Mouse (Mus musculus): Measurements from ENCODE around the gene Rbm12.
"Not testable (repeated sequence)": the region's sequence is repeated elsewhere in the genome, so short reads cannot be mapped to it uniquely, and the experiment has no call there.

Gene Rbm12

DNA sequence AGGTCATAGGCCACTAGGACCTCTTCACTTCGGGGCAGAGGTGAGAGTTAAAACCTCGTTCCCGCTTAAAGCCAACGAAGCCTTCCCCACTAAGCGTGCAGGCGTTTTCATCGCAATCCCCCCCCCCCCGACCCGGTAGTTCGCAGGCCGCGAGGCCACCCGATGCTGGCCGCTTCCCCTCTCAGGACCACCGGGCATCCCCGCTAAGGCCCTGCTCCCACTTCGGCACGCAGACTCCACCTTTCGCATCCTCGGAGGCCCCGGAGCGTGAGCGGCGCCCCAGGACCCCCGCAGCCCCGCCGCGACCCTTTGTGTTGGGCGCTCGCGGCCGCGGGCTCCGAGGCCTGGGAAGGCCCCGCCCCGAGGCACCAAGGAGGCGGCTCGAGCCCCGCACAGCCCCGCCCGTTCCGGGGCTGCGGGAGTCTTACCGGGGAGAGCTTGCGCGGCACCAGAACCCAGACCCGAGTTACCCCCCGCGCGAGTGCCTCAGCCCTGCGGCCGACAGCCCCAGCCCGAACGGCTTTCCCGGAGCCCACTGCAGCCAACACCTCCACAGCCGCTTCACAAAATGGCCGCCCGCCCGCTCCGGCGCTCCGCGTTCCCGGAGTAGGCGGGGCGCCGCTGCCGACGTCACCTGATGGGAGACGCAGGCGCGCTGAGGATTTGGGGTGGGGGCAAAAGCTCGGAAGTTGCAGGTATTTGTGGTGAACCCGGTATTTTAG, at the start of gene Rbm12, which contains the start of gene Cpne1:
Gene Rbm12, minus strand, starts transcription at position 621 of the 722 bp plus-strand sequence.
Gene Cpne1, minus strand, starts transcription at position 608 of the 722 bp plus-strand sequence.
- peak; percentile 97 for DNase-seq (ENCODE audit: low spot score)

DNA sequence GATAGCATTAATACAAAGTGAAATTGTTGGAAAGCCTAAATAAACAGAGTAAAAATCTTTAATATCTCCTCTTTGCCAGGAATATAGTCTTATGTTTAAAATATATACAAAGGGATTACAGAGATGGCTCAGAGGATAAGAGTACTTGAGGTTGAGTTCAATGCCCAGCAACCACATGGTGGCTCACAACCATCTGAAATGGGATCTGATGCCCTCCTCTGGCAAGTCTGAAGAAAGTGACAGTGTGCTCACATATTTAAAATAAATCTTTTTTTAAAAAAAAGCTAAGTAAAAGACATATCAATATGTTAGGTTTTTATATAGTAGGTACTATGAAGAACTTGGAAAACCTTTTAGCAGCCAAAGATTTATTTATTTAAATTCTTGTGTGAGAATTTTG, 39.8 kb upstream of the Rbm12 start:
- no peak for DNase-seq (ENCODE audit: low spot score)

DNA sequence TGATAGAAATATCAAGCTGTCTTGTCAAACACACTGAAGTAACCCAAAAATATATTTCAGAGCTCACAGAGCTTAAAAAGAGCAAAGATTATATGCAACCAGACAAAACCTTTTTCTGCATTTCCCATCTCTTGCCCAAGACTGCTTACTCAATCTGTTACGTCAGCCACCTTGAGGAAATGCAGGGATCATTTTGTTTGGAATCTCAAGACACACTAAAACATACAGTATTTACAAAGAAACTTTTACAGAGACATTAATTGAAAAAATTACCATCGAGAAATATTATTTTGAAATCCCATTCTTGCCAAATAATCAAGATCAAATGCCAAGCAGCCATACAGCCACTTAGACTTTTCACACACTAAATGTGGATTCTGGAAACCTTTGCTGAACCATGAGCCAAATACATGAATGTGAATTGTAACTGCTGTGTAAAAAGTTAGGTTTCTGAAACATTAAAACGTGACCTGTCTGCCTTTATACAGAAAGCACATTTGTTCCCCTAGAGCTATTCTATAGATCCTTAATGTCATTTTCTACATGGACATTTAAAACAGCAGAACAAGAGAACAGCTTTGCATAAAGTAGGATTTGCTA, 35.6 kb upstream of the Rbm12 start:
- DNase-seq (ENCODE audit: low spot score): no peak

DNA sequence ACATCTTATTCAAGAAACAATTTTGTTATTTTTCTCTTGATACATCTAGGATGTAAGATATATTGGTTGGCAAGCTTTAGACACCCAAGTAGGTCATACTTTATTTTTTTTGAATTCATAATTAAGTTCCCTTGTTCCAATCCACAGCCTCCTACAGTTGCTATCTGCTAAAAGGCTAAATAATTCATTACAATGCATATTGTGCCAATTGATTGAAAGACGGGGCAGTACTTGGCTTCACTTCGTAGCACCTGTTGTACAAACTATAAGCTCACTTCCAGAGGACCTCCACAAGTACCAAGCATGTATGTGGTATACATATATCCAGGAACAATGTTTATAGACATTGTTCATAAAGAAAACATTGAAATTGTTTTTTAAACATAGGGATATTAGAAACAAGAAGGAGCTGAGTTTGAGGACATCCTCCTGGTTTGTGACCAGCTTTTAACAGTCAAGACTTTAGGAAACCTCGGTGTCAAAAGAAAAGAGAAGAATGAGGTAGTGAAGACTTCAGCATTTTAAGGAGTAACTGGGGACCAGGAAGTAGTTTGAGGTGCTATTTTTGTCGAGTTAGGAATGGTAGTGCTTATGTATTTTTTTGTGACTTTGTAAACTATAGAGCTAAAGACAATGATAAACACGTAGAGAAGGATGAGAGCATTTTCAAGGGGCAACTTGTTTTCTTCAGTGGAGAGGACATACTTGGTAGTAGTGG, 34.7 kb upstream of the Rbm12 start:
- DNase-seq (ENCODE audit: low spot score): no peak

DNA sequence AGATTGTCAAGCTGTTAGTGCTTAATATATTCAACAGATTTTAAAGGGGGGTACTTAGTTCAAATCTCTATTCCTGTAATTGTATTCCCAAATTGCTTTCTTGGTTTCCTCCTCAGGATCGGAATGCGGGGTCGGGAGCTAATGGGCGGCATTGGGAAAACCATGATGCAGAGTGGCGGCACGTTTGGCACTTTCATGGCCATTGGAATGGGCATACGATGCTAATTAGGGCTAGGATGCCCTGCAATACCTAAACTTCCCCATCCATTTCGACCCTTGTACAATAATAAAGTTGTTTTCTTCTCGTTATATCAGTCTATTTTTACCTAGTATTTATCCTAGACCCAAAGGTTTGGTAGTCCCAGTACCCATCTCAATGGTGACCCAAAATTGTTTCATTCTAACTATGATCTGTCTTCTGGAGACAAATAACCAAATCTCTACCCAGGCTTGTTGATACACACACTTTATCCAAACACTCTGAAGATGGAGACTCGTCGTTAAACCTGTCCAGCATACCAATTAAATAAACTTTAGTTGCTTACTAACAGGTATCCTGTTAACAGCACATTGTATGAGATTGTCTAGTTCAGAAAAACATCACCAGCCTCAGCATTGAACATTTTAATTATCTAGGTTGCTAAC, 33.8 kb upstream of the Rbm12 start:
- DNase-seq (ENCODE audit: low spot score): no peak

DNA sequence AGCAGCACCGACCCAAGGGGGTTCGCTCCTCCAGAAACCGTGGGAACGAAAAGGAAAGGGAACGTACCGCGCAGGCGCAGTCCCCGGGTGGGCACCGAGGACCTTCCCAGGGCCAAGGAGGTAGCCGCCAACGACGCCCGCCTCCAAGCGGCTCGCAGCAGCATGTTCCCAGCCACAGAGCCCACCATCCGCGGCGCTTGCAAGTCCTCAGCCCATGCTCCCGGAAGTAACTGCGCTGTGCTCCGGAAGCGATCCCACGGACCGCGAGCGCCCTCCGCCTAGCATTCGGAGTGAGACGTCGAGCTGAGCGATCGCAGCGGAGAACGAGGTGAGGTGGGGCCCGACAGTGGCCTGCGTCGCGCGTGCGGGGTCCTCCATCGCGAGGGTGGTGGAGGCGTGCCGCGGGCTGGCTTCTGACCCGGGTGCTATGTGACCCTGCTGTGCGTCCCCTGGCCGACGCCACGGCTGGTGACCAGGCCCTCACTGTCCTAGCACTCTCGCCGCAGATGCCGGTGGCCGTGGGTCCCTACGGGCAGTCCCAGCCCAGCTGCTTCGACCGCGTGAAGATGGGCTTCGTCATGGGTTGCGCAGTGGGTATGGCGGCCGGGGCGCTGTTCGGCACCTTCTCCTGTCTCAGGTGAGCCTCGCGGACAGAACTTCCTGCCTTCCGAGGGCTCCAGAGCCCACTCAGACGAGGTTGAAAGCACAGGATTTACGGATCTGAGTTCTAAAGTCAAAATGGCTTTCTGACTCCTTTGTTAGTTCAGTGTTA, 32.4 kb upstream of the Rbm12 start, which contains the start of the genes Romo1 and Nfs1:
Gene Romo1, plus strand, starts transcription at position 87 of the 772 bp plus-strand sequence.
Gene Nfs1, minus strand, starts transcription at position 234 of the 772 bp plus-strand sequence.
- DNase-seq (ENCODE audit: low spot score): peak; percentile 93

DNA sequence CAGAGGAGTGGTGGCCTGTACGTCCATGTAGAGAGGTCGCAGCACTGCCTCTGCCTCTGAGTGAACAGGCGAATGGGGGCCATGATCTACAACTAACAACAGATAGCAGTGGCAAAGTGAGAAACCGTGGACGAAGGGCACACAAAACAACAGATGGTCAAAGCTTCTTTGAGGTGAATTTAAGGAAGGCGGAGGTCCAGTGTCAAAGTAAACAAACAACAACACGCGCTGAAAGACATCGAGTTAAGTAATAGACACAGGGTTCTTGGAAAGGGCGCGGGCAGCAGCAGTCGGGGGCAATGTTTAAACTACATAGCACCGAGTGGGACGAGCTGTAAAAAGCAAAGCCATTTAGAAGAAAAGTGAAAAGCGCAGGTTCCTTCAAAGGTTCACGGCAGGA, 31.6 kb upstream of the Rbm12 start:
- no peak for DNase-seq (ENCODE audit: low spot score)

DNA sequence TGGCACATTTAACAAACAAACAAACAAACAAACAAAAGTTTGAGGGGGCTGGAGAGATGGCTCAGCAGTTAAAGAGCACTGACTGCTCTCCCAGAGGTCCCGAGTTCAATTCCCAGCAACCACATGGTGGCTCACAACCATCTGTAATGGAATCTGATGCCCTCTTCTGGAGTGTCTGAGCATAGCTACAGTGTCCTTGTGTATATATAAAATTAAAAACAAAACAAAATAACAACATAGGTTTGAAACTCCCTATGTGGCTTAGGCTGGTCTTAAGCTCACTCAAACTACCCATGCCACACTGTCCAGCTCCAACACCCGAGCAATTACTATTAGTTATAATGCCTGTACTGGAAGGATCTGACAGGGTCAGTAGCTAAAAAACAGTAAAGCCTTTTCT, 31.0 kb upstream of the Rbm12 start:
- DNase-seq (ENCODE audit: low spot score): no peak

DNA sequence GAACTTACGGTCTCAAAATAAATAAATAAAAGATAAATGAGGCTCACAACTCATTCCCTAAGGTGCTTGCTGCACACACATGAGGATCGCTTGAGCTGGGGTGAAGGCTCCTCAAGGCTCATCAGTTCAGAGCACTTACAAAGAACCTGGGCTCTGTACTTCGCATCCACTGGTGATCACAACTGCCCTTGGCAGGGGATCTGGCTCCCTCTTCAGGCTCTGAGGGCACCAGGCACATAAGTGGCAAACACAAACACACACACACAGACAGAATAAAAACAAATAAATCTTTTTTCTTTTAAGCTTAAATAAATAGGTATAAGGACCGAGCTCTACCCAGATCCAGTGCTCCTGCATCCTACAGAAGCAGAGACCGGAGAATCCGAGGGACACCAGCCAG, 23.9 kb upstream of the Rbm12 start:
- no peak for DNase-seq (ENCODE audit: low spot score)

DNA sequence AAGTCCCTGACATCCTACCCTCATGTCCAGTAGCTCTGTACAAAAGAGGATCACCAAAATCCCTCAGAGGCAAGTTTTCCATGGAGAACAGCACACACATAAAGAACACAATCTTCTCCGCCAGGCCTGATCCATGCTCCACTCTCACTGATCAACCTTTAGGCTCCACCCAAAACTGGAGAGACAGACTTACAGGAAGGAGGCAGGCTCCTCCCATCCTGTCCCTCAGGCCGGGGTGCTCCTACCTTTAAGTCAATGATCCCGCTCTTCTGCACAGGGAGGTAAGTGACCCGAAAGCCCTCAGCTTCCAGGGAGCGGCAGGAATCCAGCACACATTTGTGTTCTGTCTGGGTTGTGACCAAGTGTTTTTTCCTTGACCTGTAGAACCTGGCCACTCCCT, 22.4 kb upstream of the Rbm12 start:
- DNase-seq (ENCODE audit: low spot score): no peak

DNA sequence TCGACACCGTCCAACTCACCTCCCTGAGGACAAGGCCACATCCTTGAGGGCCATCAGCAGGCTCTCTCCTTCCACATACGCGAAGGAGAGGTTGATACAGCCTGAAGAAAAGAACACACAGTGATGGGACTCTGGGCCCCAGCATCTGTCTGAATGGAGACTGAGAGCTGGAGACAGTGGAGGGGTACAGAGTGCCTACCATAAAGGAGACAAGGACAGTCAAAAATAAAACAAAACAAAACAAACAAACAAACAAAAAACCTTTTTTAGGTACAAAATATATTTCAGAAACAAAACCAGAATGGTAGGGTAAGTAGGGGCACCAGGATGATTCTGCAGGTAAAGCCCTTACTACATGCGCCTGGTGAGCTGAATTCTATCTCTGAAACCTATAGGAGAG, 15.2 kb upstream of the Rbm12 start, which contains the start of gene Gm28036:
Gene Gm28036, minus strand, starts transcription at position 101 of the 400 bp plus-strand sequence.
- no peak for DNase-seq (ENCODE audit: low spot score)

DNA sequence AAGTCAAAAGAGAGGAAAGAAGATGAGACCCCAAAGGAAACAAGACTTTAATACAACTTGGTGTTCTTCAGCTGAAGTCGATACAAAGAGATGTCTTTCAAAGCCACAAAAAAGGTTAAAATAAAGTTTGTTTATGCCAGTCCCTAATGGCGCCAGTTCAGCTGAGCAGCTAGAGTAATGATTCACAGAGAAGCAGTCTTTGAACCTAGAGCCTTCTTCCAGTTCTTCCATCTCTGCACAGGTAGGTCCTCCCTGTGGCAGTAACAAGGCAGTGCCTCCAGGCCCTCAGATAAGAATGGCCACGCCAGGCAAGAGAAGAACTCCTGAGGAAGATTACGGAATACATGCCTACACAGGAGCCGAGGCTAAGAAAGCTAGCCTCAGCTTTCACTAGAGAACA, 12.0 kb upstream of the Rbm12 start:
- no peak for DNase-seq (ENCODE audit: low spot score)

DNA sequence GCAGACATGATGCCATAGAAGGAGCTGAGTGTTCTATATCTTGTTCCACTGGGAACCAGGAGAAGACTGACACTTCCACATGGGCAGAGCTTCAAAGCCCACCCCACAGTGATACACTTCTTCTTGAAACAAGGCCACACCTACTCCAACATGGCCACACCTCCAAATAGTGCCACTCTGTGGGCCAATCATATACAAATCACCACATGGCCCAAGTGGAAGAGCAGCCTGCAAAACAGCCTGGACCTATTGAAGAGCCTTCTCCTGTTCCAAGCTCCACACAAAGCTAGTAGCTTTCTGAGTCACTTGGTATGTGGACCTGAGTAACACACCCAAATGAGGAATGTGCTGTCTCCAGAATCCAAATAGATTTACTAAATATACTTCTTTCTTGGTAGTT, 7.8 kb upstream of the Rbm12 start:
- no peak for DNase-seq (ENCODE audit: low spot score)

DNA sequence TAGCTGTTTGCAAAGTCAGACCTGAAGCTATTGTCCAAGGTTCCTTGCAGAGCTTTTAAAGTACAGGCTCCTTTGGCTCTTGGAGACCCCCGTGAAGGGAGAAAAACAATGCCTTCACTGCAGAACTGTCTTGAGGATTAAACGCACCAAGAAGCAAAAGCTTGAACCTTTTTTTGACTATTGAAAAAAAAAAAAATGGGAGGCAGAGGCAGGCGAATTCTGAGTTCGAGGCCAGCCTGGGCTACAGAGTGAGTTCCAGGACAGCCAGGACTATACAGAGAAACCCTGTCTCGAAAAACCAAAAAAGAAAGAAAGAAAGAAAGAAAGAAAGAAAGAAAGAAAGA, 274 bp upstream of the Rbm12 start:
- DNase-seq (ENCODE audit: low spot score): not testable (repeated sequence)

DNA sequence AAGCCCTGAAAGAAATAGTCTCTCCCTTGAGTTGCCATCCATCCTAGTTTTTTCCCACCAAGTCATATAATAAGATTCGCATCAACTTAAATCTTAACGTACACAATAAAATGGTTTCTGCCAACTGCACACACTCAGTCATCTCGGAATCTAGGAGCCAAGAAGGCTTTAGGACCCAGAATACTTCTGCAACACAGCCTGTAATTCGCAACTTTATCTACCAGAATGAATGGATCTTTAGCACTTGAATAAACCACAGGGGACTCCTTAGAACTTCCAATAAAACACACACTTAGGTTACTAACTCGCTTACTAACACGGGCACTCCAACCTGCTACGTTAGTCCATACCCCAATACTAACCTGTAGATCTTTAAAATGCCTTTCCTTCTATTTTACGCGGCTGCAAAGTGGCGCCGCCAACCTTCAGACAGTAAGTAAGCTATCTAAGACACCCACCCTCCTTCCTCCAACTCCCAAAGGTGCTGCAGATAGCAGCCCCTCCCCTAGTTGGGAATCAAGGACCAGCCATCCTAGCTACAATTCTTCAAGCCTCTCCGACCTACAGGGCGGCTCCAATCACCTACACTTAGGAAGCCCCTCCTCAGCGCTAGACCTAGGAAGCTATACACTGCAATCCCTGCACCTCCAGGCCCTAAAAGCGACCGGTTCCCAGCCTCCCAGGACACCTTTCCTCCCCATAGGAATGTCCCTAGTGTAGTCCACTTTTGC, 986 bp downstream of the Rbm12 start:
- DNase-seq (ENCODE audit: low spot score): no peak

DNA sequence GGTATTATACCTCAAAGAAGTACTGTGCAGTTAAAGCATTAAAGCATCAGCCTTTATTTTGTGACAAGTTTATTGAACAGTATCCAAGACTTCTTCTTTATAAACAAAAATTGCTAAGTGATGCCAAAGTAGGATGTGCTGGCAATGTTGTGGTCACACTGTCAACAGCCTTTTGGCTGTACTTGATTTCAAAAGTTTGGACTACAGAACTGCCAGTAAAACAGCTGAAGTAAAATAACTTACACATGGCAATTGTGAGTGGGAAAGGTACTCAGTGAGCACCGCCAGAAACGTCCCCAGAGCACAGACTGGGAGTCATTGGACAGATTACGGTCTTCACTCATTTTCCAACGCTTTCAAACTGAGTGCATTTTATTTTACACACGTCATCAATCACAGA, 19.9 kb downstream of the Rbm12 start:
- no peak for DNase-seq (ENCODE audit: low spot score)

DNA sequence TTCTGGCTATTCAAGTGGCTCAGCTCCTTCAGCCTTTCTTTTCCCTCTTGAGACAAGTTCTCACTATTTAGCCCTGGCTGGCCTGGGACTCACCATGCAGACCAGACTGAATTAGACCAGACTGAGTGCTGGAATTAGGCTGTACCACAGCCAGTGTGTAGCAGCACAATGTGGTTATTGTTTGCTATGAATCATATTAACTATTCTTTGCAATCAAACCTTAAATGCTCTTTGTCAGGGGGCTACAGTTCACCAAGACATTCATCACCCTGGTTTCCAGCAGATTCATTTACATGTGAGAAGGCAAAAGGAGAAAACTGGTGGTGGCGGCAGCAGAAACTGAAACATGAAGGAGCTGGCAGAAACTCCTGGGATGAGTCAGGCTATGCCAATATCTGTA, 22.0 kb downstream of the Rbm12 start:
- DNase-seq (ENCODE audit: low spot score): no peak

DNA sequence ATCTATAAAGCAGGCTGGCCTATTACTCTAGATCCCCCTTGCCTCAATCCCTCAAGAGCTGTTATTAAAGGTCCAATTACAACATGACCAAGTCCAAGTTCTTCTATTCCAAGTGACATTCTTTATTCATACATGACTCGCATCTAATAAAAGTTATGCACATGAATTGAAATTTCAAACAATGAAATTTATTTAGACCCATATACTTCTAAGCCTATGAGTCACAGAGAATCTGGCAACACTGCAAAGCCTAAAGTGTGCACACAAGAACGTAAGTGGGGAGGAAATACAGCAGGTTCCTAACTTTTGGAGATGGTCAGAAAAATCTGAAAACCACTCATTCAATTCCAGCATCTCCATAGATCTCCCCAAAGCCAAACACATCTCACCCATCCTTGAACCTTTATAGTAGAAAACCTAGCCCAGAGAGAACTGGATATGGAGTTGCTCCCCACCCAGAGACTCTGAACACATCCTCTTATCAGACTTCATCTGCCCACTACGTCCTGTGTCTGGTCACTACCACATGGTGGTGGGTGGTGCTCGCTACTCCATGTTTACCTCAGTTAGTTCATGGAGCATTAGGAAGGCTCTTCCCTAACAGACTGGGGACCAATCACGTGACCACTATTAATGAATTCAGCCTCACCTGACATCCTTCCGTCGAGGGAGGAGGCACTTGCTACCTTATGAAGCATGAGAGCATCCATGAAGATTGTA, 24.2 kb downstream of the Rbm12 start:
- no peak for DNase-seq (ENCODE audit: low spot score)

DNA sequence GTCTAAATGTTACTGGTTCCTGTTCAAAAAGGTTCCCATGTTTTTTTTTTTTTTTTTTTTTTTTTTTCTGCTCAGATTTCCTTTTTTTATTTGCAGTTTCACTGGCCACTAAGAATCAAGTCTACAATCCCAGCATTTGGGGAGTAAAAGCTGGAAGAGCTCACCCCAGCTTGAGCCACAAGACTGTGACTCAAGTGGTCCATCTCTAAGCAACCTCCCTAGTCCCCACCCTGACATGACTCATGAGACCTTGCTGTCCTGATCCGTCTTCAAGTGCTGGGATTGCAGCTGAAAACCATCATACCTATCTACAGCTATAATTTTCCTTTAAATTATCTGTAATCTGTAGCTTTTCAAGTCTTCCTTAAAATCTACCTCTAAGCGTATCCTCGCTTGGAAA, 27.2 kb downstream of the Rbm12 start:
- no peak for DNase-seq (ENCODE audit: low spot score)

DNA sequence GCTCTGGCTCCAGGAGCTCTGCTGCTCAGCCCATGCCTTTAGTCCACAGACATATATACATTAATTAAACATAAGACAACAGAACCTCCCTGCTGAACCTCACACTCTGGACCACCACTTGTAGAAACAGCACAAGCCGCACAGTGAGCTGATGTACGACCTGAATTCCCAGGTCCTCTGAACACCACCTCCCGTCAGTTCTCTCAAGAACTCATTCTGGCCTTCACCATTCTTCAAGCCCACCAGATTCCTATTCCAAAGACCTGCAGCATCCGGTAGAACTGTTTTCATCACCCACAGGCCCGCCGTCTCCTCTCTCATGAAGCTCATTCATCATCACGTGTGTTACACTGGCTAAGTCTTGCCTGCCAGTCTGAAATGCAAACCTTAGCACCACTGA, 31.4 kb downstream of the Rbm12 start:
- no peak for DNase-seq (ENCODE audit: low spot score)

Data from testis, postnatal 10 days (tissue).